Mouse (Mus musculus): ENCODE data around the gene Phospho1.

The Phospho1 gene

GRCm38 (mm10) chr11:95834742-95835710 lies 10.7 kb downstream of the Phospho1 start:
- peak in 1 of 2 experiments; percentile 27 for DNase-seq

- DNase-seq, result no peak
Observed at GRCm38 (mm10) chr11:95835832-95836231, 11.5 kb downstream of the Phospho1 start.

- DNase-seq, result peak in 1 of 2 experiments; percentile 31
Observed at GRCm38 (mm10) chr11:95836433-95836832, 12.1 kb downstream of the Phospho1 start.

GRCm38 (mm10) chr11:95837059-95837458 lies 12.8 kb downstream of the Phospho1 start, which contains the start of gene Gngt2:
Gene Gngt2 (plus strand): TSS chr11:95837216.
- peak; percentile 91 to 94 for DNase-seq

DNA sequence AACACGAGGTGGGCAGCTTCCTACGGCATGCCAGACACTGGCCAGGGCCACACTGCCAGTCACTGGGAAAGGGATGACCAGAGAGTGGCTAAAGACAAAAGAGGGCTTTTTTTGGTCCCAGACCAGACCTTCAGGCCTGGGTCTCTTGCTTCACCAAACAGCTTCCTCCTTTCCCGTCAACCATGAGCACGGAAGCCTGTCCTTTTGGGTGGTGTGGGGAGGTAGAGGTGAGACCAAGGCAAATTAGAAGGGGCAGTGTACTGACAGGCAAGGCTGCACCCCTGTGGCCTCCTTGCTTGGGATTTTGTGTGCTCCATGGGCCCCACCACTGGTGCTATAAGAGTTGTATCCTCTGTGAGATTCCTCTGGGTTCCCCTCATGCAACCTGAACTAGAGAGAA lies 14.3 kb downstream of the Phospho1 start:
- DNase-seq, result no peak

- DNase-seq, result no peak
Observed at GRCm38 (mm10) chr11:95838999-95839868, 14.9 kb downstream of the Phospho1 start.

GRCm38 (mm10) chr11:95840694-95841497 lies 16.6 kb downstream of the Phospho1 start:
- no peak for DNase-seq

GRCm38 (mm10) chr11:95841498-95841830 lies 17.2 kb downstream of the Phospho1 start:
- no peak for DNase-seq

- peak; percentile 38 to 58 for DNase-seq
Observed at GRCm38 (mm10) chr11:95842074-95842681, 17.9 kb downstream of the Phospho1 start, which contains the start of gene Abi3. Gene Abi3 (minus strand): TSS chr11:95842476.

DNA sequence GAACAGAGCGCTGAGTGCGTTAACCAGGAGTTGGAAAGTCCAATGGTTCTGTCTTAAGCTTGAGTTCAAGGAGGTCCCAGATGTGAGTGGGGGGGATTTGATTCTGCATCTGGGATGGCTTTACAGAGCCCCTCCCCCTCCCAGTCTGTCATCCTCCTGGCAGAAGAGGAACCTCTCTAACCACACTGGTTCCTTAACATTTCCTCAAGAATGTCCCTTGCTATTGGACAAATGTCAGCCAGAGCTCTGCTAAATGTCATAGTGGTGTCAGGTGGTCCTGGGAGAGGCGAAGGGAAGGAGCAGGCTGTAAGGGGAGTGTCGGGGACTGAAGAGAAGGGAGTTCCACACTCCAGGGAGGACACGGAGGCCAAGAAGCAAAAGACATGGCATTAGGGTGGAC lies 18.7 kb downstream of the Phospho1 start:
- peak in 1 of 2 experiments; percentile 38 for DNase-seq

- DNase-seq, result peak in 1 of 2 experiments; percentile 30
Observed at GRCm38 (mm10) chr11:95843421-95843950, 19.2 kb downstream of the Phospho1 start.

GRCm38 (mm10) chr11:95844935-95845334 lies 20.6 kb downstream of the Phospho1 start:
- DNase-seq, result no peak

GRCm38 (mm10) chr11:95850898-95851297 lies 26.6 kb downstream of the Phospho1 start:
- no peak for DNase-seq

- DNase-seq, result peak; percentile 81 to 85
Observed at GRCm38 (mm10) chr11:95853684-95854083, 29.4 kb downstream of the Phospho1 start.

GRCm38 (mm10) chr11:95857306-95857705 lies 33.0 kb downstream of the Phospho1 start:
- no peak for DNase-seq

- DNase-seq, result no peak
Observed at GRCm38 (mm10) chr11:95857716-95858527, 33.6 kb downstream of the Phospho1 start.

DNA sequence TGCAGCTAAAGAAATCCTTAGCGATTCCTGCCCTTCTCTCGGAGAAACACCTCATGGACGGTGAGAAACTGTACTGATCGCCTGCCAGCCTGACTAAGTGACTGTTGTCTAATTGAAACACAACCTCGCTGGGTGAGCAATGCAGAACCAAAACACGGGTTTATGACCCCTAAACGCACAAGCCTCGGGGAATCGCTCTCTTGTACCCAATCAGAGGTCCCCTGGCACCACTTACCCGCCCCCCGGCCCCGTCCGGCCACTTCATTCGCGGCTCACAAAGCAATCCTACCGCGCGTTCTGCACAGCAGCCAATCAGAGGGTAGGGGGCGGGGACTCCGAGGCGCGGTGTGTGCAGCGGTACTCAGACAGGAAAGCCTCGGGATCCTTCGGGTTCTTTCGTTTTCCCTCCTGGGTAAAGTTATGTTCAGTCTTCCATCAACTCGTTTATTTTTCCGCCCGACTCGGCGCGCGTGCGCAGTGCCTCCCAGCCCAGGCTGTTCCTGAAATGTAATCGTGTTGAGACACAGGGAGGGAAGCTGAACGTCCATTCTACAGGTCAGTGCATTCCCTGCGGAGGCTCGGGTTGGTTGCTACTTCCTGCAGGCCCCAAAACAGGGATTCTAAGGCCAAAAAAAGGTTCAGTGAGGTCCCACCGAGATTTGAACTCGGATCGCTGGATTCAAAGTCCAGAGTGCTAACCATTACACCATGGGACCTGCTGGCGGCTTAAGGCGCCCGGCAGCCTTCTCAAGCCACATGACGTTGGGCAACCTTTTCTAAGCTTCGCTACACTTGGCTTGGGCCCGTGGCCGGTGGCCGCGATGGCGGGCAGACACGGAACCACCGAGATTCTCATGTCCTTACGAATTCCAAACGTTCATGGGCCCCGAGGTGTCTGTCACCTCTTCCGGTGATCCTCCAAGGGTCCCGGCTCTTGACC lies 34.5 kb downstream of the Phospho1 start:
- DNase-seq, result peak; percentile 97 to 99

- DNase-seq, result peak in 1 of 2 experiments; percentile 84
Observed at GRCm38 (mm10) chr11:95859468-95859855, 35.2 kb downstream of the Phospho1 start.

DNA sequence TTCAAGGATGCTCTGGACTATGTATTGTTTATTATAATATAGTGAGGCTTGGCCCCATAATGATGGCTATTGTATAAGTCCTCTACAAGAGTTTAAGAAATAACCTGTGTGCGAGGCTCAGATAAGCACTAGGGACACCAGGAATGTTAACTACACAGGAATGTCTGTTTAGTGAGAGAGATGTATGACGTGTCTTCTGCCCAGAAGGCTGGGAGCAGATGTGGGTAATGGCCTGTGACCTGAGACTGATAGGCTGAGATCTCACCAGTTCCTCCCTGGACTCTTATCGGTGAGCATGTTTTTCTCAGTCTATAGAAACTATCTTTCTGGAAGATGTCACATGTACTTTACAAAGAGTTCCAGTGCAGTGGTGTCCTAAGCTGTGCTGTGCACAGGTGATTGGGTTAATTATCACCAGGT lies 35.8 kb downstream of the Phospho1 start:
- peak in 1 of 2 experiments; percentile 33 for DNase-seq
